Mouse (Mus musculus) bone marrow macrophage, adult 2 months (primary cell): ENCODE measurements at regions not wholly inside any gene's neighbourhood (a gene's known extent, or its start where the extent isn't known, plus 50 kb on each side); places are given as distances from the start of the nearest gene placed in this dataset.

Source experiments
- CTCF ChIP-seq: IDR thresholded peaks from 2 replicates; pipeline ENCODE4 v1.5.1; 2012; ENCODE audit warnings: low read depth, mild to moderate bottlenecking, low read length, moderate library complexity
- POLR2A ChIP-seq: IDR thresholded peaks from 2 replicates; pipeline ENCODE4 v1.6.1; 2012; ENCODE audit warnings: mild to moderate bottlenecking, low read depth, low read length, borderline replicate concordance

GRCm38 (mm10) chr6:31207231-31207630 is 191.3 kb upstream of the Mkln1 start:
- TF ChIP-seq POLR2A (no peak), CTCF (no peak)
